Mouse (Mus musculus) stomach, postnatal 0 days (tissue): ENCODE results near the gene Ppard.

Experiments used
- CTCF ChIP-seq: IDR thresholded peaks from 2 replicates; pipeline ENCODE4 v1.5.1; 2016; ENCODE audit warnings: antibody characterized with exemption, low read depth, mild to moderate bottlenecking, moderate library complexity
- EP300 ChIP-seq: optimal IDR thresholded peaks from 2 replicates; pipeline ENCODE3; 2016; ENCODE audit warnings: antibody characterized with exemption

DNA sequence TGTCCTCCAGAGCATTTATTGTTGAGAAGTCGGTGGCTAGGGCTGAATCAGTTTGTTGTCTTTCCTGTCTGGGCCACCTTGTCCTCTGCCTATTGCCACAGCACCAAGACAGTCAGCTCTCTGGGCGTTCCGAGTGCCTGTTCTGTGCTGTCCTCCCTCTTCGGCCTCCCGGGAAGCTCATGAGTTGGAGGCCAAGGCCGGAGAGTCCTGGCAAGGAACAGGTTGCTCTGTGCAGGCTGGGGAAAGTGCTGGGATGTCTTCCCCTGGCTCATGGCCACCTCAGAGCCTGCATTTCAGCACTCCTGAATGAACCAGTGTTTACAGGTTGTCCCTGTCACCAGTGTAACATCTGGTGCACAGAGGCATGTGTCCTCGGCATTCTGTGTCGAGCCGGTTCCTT, 39.8 kb downstream of the Ppard start:
- TF ChIP-seq EP300 (no peak), CTCF (no peak)
